Mouse (Mus musculus): ENCODE measurements around the gene Gm27021. TPM values are rescaled to one million over a fixed set of nuclear protein-coding genes. Genes with fewer than 3 reads are reported as not detected.

Gene Gm27021
- 1 to 10 TPM in 1 of 2 experiments, under 1 TPM in 1; 0.59 to 1.7 TPM for polyA plus RNA-seq (2017; shearing (Covaris generic))

GRCm38 (mm10) chr8:120667561-120668373 lies at the start of gene Gm27021, which contains the start of gene Cox4i1:
Gene Gm27021, minus strand, starts transcription at chr8:120668079.
Gene Cox4i1, plus strand, starts transcription at chr8:120668222.

GRCm38 (mm10) chr8:120668374-120668905 lies 561 bp upstream of the Gm27021 start, which contains the start of gene Emc8:
Gene Emc8, minus strand, starts transcription at chr8:120668573.

GRCm38 (mm10) chr8:120647532-120647931 lies 20.3 kb downstream of the Gm27021 start, which contains the start of gene 1190005I06Rik:
Gene 1190005I06Rik, minus strand, starts transcription at chr8:120647632.

GRCm38 (mm10) chr8:120588908-120589771 lies 78.7 kb downstream of the Gm27021 start, which contains the start of gene Gins2:
Gene Gins2, minus strand, starts transcription at chr8:120589304.

Other genes with a start within 250 kb of the Gm27021 start
- gene Gins2, start 78.8 kb downstream of the Gm27021 start, polyA plus RNA-seq (2017; shearing (Covaris generic)), result 10 to 100 TPM; 16.3 to 16.7 TPM
- gene 1190005I06Rik, start 20.4 kb downstream of the Gm27021 start, polyA plus RNA-seq (2017; shearing (Covaris generic)), result 1 to 10 TPM; 1.7 to 2.8 TPM
- 1,000 to 10,000 TPM in 1 of 2 experiments, 100 to 1,000 TPM in 1; 883 to 1,088 TPM for gene Cox4i1, start 143 bp upstream of the Gm27021 start, polyA plus RNA-seq (2017; shearing (Covaris generic))
- 10 to 100 TPM; 86.5 to 93.8 TPM for gene Emc8, start 494 bp upstream of the Gm27021 start, polyA plus RNA-seq (2017; shearing (Covaris generic))
- gene Irf8, start 68.3 kb upstream of the Gm27021 start, polyA plus RNA-seq (2017; shearing (Covaris generic)), result 10 to 100 TPM; 36.1 to 67.7 TPM

All from activated CD4-positive, CD25-positive, alpha-beta regulatory T cell (primary cell).